Mouse (Mus musculus): ENCODE data around the gene Nos1.

Gene Nos1

GRCm38 (mm10) chr5:117899361-117899760, 118.5 kb downstream of the Nos1 start:
- DNase-seq (ENCODE audit: low read depth) = no peak

GRCm38 (mm10) chr5:117900921-117901705, 120.3 kb downstream of the Nos1 start:
- DNase-seq (ENCODE audit: low read depth) = no peak

GRCm38 (mm10) chr5:117903534-117903933, 122.7 kb downstream of the Nos1 start:
- no peak for DNase-seq (ENCODE audit: low read depth)

- DNase-seq (ENCODE audit: low read depth) = no peak
Observed at GRCm38 (mm10) chr5:117905728-117906127, 124.9 kb downstream of the Nos1 start.

- DNase-seq (ENCODE audit: low read depth) = no peak
Observed at GRCm38 (mm10) chr5:117909524-117909923, 128.7 kb downstream of the Nos1 start.

- DNase-seq (ENCODE audit: low read depth) = no peak
Observed at GRCm38 (mm10) chr5:117916349-117916748, 135.5 kb downstream of the Nos1 start.

GRCm38 (mm10) chr5:117916906-117917305, 136.1 kb downstream of the Nos1 start:
- DNase-seq (ENCODE audit: low read depth) = peak; percentile 14

GRCm38 (mm10) chr5:117921786-117922528, 141.1 kb downstream of the Nos1 start:
- DNase-seq (ENCODE audit: low read depth) = no peak

- DNase-seq (ENCODE audit: low read depth) = no peak
Observed at GRCm38 (mm10) chr5:117923688-117924087, 142.9 kb downstream of the Nos1 start.

- no peak for DNase-seq (ENCODE audit: low read depth)
Observed at GRCm38 (mm10) chr5:117928553-117928952, 147.7 kb downstream of the Nos1 start.

- DNase-seq (ENCODE audit: low read depth) = no peak
Observed at GRCm38 (mm10) chr5:117932222-117932621, 151.4 kb downstream of the Nos1 start.

- DNase-seq (ENCODE audit: low read depth) = peak; percentile 85
Observed at GRCm38 (mm10) chr5:117932862-117933261, 152.0 kb downstream of the Nos1 start.

- DNase-seq (ENCODE audit: low read depth) = no peak
Observed at GRCm38 (mm10) chr5:117936346-117936745, 155.5 kb downstream of the Nos1 start.

GRCm38 (mm10) chr5:117937186-117937585, 156.4 kb downstream of the Nos1 start:
- DNase-seq (ENCODE audit: low read depth) = no peak

- DNase-seq (ENCODE audit: low read depth) = peak; percentile 91
Observed at GRCm38 (mm10) chr5:117938182-117938581, 157.3 kb downstream of the Nos1 start.

GRCm38 (mm10) chr5:117939402-117939801, 158.6 kb downstream of the Nos1 start:
- no peak for DNase-seq (ENCODE audit: low read depth)

- no peak for DNase-seq (ENCODE audit: low read depth)
Observed at GRCm38 (mm10) chr5:117941552-117941951, 160.7 kb downstream of the Nos1 start.

GRCm38 (mm10) chr5:117946605-117947004, 165.8 kb downstream of the Nos1 start:
- peak; percentile 80 for DNase-seq (ENCODE audit: low read depth)

GRCm38 (mm10) chr5:117949393-117949792, 168.6 kb downstream of the Nos1 start:
- DNase-seq (ENCODE audit: low read depth) = no peak

GRCm38 (mm10) chr5:117953893-117954292, 173.1 kb downstream of the Nos1 start:
- DNase-seq (ENCODE audit: low read depth) = peak; percentile 51

GRCm38 (mm10) chr5:117954429-117954828, 173.6 kb downstream of the Nos1 start:
- DNase-seq (ENCODE audit: low read depth) = peak; percentile 28

GRCm38 (mm10) chr5:117955675-117956420, 175.0 kb downstream of the Nos1 start:
- peak; percentile 84 for DNase-seq (ENCODE audit: low read depth)

- no peak for DNase-seq (ENCODE audit: low read depth)
Observed at GRCm38 (mm10) chr5:117964750-117965149, 183.9 kb downstream of the Nos1 start.
